ENCODE assay signal across 22 mouse cellular contexts in the genomic region with DNA sequence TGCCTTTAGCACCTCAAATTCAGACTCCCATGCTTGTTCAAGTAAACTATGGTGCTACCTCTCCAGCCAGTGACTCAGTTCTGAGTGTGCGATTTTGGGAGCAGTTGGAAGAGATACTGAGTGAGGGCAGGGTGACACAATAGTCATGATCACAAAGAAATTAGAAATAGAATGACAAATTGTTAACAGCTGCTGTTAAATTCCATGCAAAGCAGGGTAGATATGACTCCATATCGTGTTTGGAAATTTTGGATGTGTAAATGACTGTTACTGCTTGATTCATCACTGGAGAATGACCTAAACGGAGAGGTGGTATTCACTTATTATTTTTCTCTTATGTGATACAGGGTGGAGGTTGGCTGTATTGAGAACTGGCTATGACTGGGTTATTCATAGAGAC.
DNase-seq lines count a peak whose midpoint lies in the region; TF ChIP-seq lines count a peak whose summit lies in the region.
"Had no signal": no experiment of that assay in that cellular context is flagged by ENCODE, and none has a peak within 500 bp of the region (broad histone marks: within the 10 kb centered on the region; RNA-seq: fewer than 3 reads in every experiment).

No protein-coding gene starts in this region.

- TF ChIP-seq CTCF in left cerebral cortex, adult 2 months (IDR thresholded peaks at IDR 0.05), result no peak

- peaks cover 15% of the 10 kb centered on the region for H3K9me3 ChIP-seq in ES-E14 (ENCODE audit: control insufficient read depth, insufficient read depth, low read depth, low read length)
- H3K9me3 ChIP-seq: embryonic facial prominence, embryonic 10.5 days; embryonic facial prominence, embryonic 12.5 days; forebrain, embryonic 13.5 days; forebrain, embryonic 15.5 days had no signal

- in situ Hi-C loops in ES-E14 (cut with MboI; ENCODE audit: low sequenced_read_pairs in 2 of 2, unreplicated experiment in 2 of 2), result no loop called here

- DNase-seq in 3T3-L1 (ENCODE audit: low read depth, low spot score) (peak; percentile 50), ES-E14 (ENCODE audit: low read depth, low spot score) (no peak), R1 (ENCODE audit: low read depth, low spot score) (peak; percentile 16)
- DNase-seq in fibroblast of lung, adult 2 months (ENCODE audit: low read depth), result peak; percentile 17
- DNase-seq in left cerebral cortex, adult 2 months (ENCODE audit: extremely low spot score in 1 of 2, low spot score in 2 of 2), result no peak
- no peak for DNase-seq in cerebellum, postnatal 36 days
- DNase-seq in left cerebral cortex, adult 9 months (ENCODE audit: low spot score in 2 of 2), result no peak
- no peak for DNase-seq in gastrocnemius, postnatal 10 days
- DNase-seq: adrenal gland, adult 2 months; adrenal gland, postnatal 10 days; adrenal gland, postnatal 25 days; cerebellum, adult 11 months; cerebellum, adult 18-20 months; cerebellum, adult 8-10 months; cerebellum, adult 9-11 months; cerebellum, postnatal 14 days; forebrain, postnatal 0 days had no signal

- H3K4me1 ChIP-seq in ES-E14 (ENCODE audit: control insufficient read depth in 2 of 2, insufficient read depth in 2 of 2, low read length in 2 of 2, poor library complexity in 1 of 2), result no peaks in the 10 kb centered on the region; a peak in 1 of 4 replicates
- H3K4me1 ChIP-seq: embryonic facial prominence, embryonic 10.5 days; embryonic facial prominence, embryonic 12.5 days; forebrain, embryonic 13.5 days; forebrain, embryonic 15.5 days had no signal

- no peak overlapping the region for H3K9ac ChIP-seq in ES-E14 (ENCODE audit: insufficient read depth, low read depth, low read length, poor library complexity, severe bottlenecking)
- H3K9ac ChIP-seq: embryonic facial prominence, embryonic 12.5 days; forebrain, embryonic 13.5 days; forebrain, embryonic 15.5 days; forebrain, postnatal 0 days had no signal

- no peak overlapping the region for H3K4me3 ChIP-seq in ES-E14 (ENCODE audit: insufficient read depth in 1 of 2, low read depth in 1 of 2, low read length in 2 of 2, poor library complexity in 1 of 2, severe bottlenecking in 1 of 2)
- H3K4me3 ChIP-seq in left cerebral cortex, adult 2 months, result no peak overlapping the region
- H3K4me3 ChIP-seq: embryonic facial prominence, embryonic 10.5 days; embryonic facial prominence, embryonic 12.5 days; erythroblast, embryonic 14.5 days; forebrain, embryonic 13.5 days; forebrain, embryonic 15.5 days had no signal

- H3K27ac ChIP-seq in ES-E14 (ENCODE audit: insufficient read depth, low read depth, low read length, poor library complexity, severe bottlenecking), result peak overlapping the region; percentile 73; the same call in 1 of the 2 replicates
- no peak overlapping the region for H3K27ac ChIP-seq in left cerebral cortex, adult 2 months
- H3K27ac ChIP-seq: embryonic facial prominence, embryonic 10.5 days; embryonic facial prominence, embryonic 12.5 days; forebrain, embryonic 13.5 days; forebrain, embryonic 15.5 days had no signal

- intact Hi-C loops in left cerebral cortex, adult 2 months (cut with DNase I), result no loop called here

- peaks cover 2% of the 10 kb centered on the region for H3K36me3 ChIP-seq in ES-E14 (ENCODE audit: control insufficient read depth, insufficient read depth, low read length, poor library complexity, severe bottlenecking)
- H3K36me3 ChIP-seq: embryonic facial prominence, embryonic 10.5 days; embryonic facial prominence, embryonic 12.5 days; forebrain, embryonic 15.5 days had no signal

TF ChIP-seq in ES-E14, 5 proteins besides CTCF, POLR2A, EP300 and RAD21:
- no peak for TF ChIP-seq MAFK (IDR thresholded peaks at IDR 0.05; ENCODE audit: insufficient read depth, low read depth, low read length)
- no peak for TF ChIP-seq ZNF384 (IDR thresholded peaks at IDR 0.05; ENCODE audit: low read depth, low read length)
- no peak for TF ChIP-seq ZC3H11A (IDR thresholded peaks at IDR 0.05; ENCODE audit: borderline replicate concordance, low read depth, low read length)
- no peak for TF ChIP-seq HCFC1 (IDR thresholded peaks at IDR 0.05; ENCODE audit: borderline replicate concordance, insufficient read depth, low read length)
- TF ChIP-seq CHD2 (IDR thresholded peaks at IDR 0.05; ENCODE audit: low read depth, low read length), result no peak

Comparison
In these comparisons a context has a peak if more than half of its experiments do, and no peak if none do; other contexts are left out.
1. DNase-seq: peak in 3T3-L1 (single experiment), R1 (single experiment) and fibroblast of lung, adult 2 months (single experiment); none in ES-E14 (single experiment), left cerebral cortex, adult 2 months (0 of 2), cerebellum, postnatal 36 days (0 of 2), left cerebral cortex, adult 9 months (0 of 2) and gastrocnemius, postnatal 10 days (single experiment).